Mouse (Mus musculus) limb, embryonic 11.5 days (tissue): ENCODE measurements around the gene Cdkn2d. TPM values are rescaled to one million over a fixed set of nuclear protein-coding genes. Genes with fewer than 3 reads are reported as not detected.

Source experiments
- ATAC-seq: fragments of 200-750 bp; cut with Nextera tagmentation; 2 replicates; pipeline ENCODE4 v1.8.0; 2017; ENCODE audit warnings: low read depth; ENCODE audit not compliant: insufficient number of reproducible peaks, low FRiP score, low TSS enrichment
- DNase-seq: peaks from one replicate; pipeline ENCODE4 v3.0.0-alpha.2; 2015; ENCODE audit warnings: low spot score
- H3K27ac ChIP-seq: fragments of 300-500 bp; sonication (generic); replicated peaks from 2 replicates; pipeline ENCODE4 v1.5.1; 2014; ENCODE audit warnings: low read depth, mild to moderate bottlenecking, low read length
- H3K27me3 ChIP-seq: fragments of 300-500 bp; sonication (generic); 2 replicates; pipeline ENCODE4 v1.6.1; 2014; ENCODE audit warnings: mild to moderate bottlenecking, low read length, mixed read lengths; ENCODE audit not compliant: control insufficient read depth, insufficient read depth
- H3K36me3 ChIP-seq: fragments of 300-500 bp; sonication (generic); 2 replicates; pipeline ENCODE4 v1.6.1; 2014; ENCODE audit warnings: mild to moderate bottlenecking, low read length, moderate library complexity, mixed read lengths; ENCODE audit not compliant: control insufficient read depth, insufficient read depth
- H3K4me1 ChIP-seq: fragments of 300-500 bp; sonication (generic); 2 replicates; pipeline ENCODE4 v1.6.1; 2014; ENCODE audit warnings: low read length, mixed read lengths; ENCODE audit not compliant: control insufficient read depth, insufficient read depth
- H3K4me2 ChIP-seq: fragments of 300-500 bp; sonication (generic); 2 replicates; pipeline ENCODE4 v1.6.1; 2014; ENCODE audit warnings: low read depth, mild to moderate bottlenecking, moderate library complexity; ENCODE audit not compliant: severe bottlenecking
- H3K4me3 ChIP-seq: fragments of 300-500 bp; sonication (generic); 2 replicates; pipeline ENCODE4 v1.5.1; 2014; ENCODE audit warnings: low read depth, low read length
- H3K9ac ChIP-seq: fragments of 300-500 bp; sonication (generic); 2 replicates; pipeline ENCODE4 v1.6.1; 2014; ENCODE audit warnings: mild to moderate bottlenecking, low read length
- H3K9me3 ChIP-seq: fragments of 300-500 bp; sonication (generic); 2 replicates; pipeline ENCODE4 v1.6.1; 2016; ENCODE audit warnings: low read length; ENCODE audit not compliant: control insufficient read depth
- WGBS: fragments of 180-500 bp; shearing (Covaris S2); extraction: QIAGEN DNeasy Blood & Tissue Kit; methylation state at CpG from one replicate; pipeline ENCODE4 v1.1.7; 2014; 5-methylcytosine and 5-hydroxymethylcytosine counted together
- polyA plus RNA-seq: library from polyadenylated mRNA; unstranded; fragments of >200 nt; fragmentation: Nextera tagmentation; extraction: Ambion mirVana; gene quantifications from 2 replicates; pipeline ENCODE4 v1.2.1, GENCODE M21; 2014

Cdkn2d gene
- polyA plus RNA-seq = 40.6 and 42.7 TPM in 2 replicates

DNA sequence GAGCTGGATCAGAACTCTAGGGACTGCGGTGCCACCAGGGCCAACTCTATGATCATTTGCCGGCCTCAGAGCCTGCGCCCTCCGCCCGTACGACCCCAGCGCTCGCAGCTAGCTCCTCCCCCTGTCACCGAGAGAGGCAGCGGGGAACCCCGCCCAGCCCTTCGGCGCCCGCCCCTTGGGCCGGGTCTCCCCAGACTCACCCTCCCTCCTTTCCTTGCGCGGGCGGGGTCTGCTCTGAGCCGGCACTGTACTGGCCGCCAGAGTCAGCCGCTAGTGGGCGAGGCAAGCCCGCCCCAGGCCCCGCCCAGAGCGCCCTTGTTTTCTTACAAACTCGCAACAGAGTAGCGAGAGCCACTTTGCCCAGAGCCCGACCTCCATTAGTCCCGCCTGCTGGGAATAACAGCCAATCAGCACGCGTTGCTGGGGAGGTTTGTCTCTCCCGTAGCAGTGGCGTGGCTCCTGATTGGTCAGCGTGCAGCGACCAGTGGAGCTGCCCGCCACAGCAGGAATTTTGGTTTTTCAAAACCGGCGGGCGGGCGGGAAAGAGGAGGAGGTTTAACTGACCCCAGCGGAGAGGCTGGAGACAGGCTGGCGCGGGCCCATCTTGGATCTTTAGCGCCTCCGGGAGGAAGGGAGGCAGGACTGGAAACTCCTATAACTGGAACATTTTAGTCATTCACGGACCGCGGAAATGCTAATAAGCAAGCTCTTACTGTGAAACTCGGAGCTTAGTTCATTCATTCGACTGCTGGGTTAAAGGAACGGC, at the start of gene Cdkn2d:
Cdkn2d (minus strand) TSS at position 386 of the 766 bp plus-strand sequence.
- Histone ChIP-seq H3K36me3 (no peaks in the 10 kb centered on the region), H3K9me3 (no peaks in the 10 kb centered on the region), H3K4me1 (peaks cover 12% of the 10 kb centered on the region), H3K4me3 (peak within 1 kb of the TSS; percentile 58), H3K27me3 (no peaks in the 10 kb centered on the region), H3K27ac (peak within 1 kb of the TSS; percentile 78), H3K4me2 (peak within 1 kb of the TSS; percentile 60), H3K9ac (peak within 1 kb of the TSS; percentile 63)
- DNase-seq (peak; percentile 100), ATAC-seq (peak; percentile 97)
- WGBS = under 1% methylated on average over 51 of the region's 51 CpGs

DNA sequence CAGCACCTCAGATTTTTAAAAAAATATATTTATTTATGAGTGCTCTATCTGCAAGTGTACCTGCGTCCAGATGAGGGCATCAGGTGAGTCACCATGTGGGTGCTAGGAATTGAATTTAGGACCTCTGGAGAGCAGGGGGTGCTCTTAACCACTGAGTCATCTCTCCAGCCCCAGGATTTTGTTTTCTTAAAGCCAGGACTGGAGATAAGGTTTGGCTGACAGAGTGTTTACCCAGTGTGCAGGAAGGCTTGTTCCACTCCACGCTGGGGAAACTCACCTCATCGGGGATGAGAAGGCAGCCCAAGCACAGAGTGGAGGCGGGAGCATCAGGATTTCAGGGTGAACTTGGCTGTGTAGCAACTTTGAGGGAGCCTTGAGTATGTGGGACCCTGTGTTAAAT, 49.2 kb upstream of the Cdkn2d start:
- WGBS = 92% methylated on average over 4 of the region's 4 CpGs
- no peaks in the 10 kb centered on the region for H3K9me3 ChIP-seq
- ATAC-seq (no peak), DNase-seq (no peak)
- H3K36me3 ChIP-seq = peaks cover 2% of the 10 kb centered on the region; the same call in 1 of the 2 replicates
- no peak overlapping the region for H3K27ac ChIP-seq
- H3K27me3 ChIP-seq = no peaks in the 10 kb centered on the region
- no peak overlapping the region for H3K9ac ChIP-seq
- H3K4me2 ChIP-seq = no peak overlapping the region
- H3K4me1 ChIP-seq = 0 out of 2 replicates have a peak, but pooled peaks cover 3% of the 10 kb centered on the region
- H3K4me3 ChIP-seq = no peak overlapping the region

DNA sequence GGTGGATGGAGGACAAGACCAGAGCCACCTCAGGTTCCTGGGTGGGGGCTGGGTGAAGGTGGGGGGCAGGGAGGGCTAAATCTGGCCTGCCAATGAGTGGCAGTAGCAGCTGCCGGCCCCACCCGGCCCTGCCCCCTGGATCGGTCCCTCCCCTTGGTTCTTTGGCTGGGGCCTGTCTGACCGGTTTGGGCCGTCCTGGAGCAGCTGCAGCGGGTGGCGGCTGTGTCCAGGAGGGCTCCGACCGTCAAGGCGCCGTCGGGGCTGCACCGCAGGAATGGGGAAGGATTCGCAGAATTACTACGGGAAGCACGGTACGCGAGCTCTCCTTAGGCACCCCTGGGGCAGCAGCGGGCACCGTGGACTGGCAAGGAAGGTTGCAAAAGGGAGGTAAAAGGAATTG, 46.4 kb upstream of the Cdkn2d start:
- peak; percentile 58; the same call in 1 of the 2 replicates for ATAC-seq
- Histone ChIP-seq H3K4me3 (no peak overlapping the region), H3K36me3 (peaks cover 2% of the 10 kb centered on the region; the same call in 1 of the 2 replicates), H3K27me3 (no peaks in the 10 kb centered on the region), H3K4me2 (no peak overlapping the region), H3K9ac (peak overlapping the region; percentile 34; the same call in 1 of the 2 replicates), H3K4me1 (peaks cover 8% of the 10 kb centered on the region), H3K9me3 (no peaks in the 10 kb centered on the region), H3K27ac (no peak overlapping the region)
- peak; percentile 46 for DNase-seq
- 15% methylated on average over 20 of the region's 20 CpGs for WGBS

DNA sequence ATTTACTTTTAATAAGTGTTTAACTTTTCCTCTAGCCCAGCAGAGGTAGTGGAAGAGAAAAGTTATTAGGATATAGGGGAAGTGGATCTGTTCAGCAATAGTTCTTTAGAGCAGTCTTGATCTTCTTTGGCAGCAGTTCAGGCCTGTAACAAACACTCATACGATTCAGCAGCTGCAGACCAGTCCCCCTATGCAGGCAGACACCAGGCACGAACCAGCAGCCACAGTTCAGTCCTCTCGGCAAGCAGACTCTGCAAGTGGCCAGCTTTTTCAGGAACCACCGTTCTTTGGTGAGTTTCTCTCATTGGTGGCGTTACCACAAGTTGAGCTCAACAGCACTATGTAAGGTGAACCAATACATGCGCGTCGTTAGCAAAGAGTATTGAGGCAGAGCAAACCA, 45.3 kb upstream of the Cdkn2d start:
- Histone ChIP-seq H3K36me3 (no peaks in the 10 kb centered on the region), H3K4me3 (no peak overlapping the region), H3K4me1 (peaks cover 9% of the 10 kb centered on the region), H3K9me3 (no peaks in the 10 kb centered on the region), H3K9ac (no peak overlapping the region), H3K4me2 (no peak overlapping the region), H3K27ac (no peak overlapping the region), H3K27me3 (no peaks in the 10 kb centered on the region)
- DNase-seq (no peak), ATAC-seq (no peak)
- 89% methylated on average over 8 of the region's 8 CpGs for WGBS

DNA sequence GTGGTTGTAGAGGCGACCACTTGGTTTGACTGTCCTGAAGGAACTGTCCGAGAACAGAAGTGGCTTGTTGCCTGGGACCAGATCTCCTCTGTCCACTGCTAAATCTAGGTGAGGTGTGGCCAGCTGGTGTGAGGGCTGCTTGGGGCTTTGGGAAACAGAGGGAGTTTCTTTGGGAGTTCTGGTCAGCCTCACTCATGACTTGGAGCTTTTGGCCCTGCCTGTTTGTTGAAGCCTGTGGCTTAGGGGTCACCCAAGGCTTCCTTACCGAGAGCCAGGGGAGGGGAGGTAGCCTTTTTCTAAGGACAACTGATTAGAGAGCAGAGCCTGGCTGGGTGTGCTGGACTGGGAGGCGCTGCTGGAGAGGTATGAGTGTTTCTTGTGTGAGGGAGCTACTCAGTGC, 44.2 kb upstream of the Cdkn2d start:
- Histone ChIP-seq H3K4me2 (no peak overlapping the region), H3K27ac (no peak overlapping the region), H3K27me3 (no peaks in the 10 kb centered on the region), H3K9ac (no peak overlapping the region), H3K4me3 (no peak overlapping the region), H3K36me3 (no peaks in the 10 kb centered on the region), H3K4me1 (peaks cover 9% of the 10 kb centered on the region), H3K9me3 (no peaks in the 10 kb centered on the region)
- 74% methylated on average over 4 of the region's 4 CpGs for whole genome bisulfite sequencing
- no peak for ATAC-seq
- no peak for DNase-seq

DNA sequence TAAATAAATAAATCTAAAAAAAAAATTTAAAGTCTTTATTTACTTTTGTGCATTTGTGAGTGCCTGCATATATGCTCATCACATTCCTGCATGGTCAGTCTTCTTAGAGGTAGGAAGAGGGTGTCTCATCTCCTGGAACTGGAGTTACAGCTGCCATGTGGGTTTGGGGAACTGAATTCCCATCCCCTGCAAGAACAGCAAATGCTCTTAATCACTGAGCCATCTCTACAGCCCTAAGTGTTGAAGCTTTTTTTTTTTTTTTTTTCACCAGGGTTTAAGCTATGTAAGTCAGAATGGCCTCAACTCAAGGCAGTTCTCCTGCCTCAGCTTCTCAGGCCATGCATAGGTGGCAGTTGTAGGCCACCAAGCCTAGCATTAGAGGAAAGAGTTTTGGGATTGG, 43.5 kb upstream of the Cdkn2d start:
- DNase-seq (no peak), ATAC-seq (no peak)
- no peaks in the 10 kb centered on the region for H3K36me3 ChIP-seq
- no peak overlapping the region for H3K27ac ChIP-seq
- H3K4me1 ChIP-seq = peaks cover 9% of the 10 kb centered on the region
- no peak overlapping the region for H3K9ac ChIP-seq
- no peak overlapping the region for H3K4me3 ChIP-seq
- H3K9me3 ChIP-seq = no peaks in the 10 kb centered on the region
- H3K4me2 ChIP-seq = no peak overlapping the region
- H3K27me3 ChIP-seq = no peaks in the 10 kb centered on the region

DNA sequence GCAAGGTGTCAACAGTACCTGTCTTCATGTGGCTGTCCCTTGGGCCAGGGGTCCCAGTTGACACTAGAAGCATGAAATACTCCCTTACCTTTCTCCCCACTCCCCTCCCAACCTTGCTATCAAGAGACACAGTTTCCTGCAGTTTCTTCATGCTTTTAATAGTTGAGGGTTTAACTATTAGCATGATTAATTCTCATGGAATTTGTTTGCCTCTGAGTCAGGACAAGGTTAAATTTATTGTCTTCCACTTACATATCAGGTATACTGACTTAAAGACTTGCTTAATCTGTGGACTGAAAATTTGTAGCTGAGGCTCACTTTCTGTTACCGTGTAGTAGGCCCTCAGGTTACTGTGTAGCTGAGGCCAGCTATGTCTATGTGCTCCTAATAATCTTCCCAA, 42.3 kb upstream of the Cdkn2d start:
- Histone ChIP-seq H3K27me3 (no peaks in the 10 kb centered on the region), H3K4me3 (no peak overlapping the region), H3K27ac (no peak overlapping the region), H3K4me1 (peaks cover 9% of the 10 kb centered on the region), H3K36me3 (no peaks in the 10 kb centered on the region), H3K9ac (no peak overlapping the region), H3K9me3 (no peaks in the 10 kb centered on the region), H3K4me2 (no peak overlapping the region)
- WGBS = 91% methylated on average over 1 of the region's 1 CpGs
- ATAC-seq = no peak
- no peak for DNase-seq

DNA sequence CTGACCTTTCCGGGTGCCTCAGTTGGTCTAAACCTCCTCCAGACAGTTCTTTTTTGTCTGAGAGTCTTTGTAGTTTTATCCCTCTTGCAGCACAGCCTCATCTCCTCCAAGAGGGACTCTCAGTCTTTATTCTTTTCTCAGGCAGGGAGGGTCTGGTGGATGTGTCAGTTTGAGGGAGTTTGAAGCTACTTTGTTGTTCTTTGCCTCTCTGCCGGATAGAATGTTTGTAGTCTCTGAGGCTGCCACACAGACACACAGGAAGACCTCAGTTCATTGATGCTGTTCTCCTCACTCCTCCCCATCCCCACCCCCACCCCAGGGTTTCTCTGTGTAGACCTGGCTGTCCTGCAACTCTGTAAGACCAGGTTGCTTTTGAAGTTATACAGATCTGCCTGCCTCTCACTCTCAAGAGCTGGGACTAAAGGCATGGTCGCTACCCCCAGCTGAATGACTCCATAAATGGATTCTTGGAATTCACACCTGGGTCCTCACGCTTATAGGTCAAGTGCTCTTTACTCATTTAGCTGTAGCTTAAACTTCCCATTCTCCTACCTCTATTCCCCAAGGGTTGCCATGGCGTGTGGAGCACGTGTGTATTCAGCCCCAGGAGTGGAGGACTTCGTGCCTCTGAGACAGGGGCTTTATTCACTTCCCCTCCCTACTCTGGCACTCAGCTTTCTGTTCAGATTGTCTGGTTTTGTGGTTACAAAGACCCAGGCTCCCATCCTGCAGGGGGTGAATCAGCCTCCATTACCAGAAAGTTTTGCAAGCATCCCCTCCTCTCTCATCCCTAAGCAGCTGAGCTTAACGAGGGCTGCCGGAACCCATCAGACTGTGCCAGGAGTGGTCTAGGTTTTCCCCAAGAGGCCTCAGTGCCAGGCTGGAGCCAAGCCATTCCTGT, 41.2 kb upstream of the Cdkn2d start:
- Histone ChIP-seq H3K4me1 (peaks cover 6% of the 10 kb centered on the region), H3K4me2 (no peak overlapping the region), H3K36me3 (no peaks in the 10 kb centered on the region), H3K27me3 (no peaks in the 10 kb centered on the region), H3K9ac (no peak overlapping the region), H3K4me3 (no peak overlapping the region), H3K9me3 (no peaks in the 10 kb centered on the region), H3K27ac (no peak overlapping the region; the same call in 1 of the 2 replicates)
- ATAC-seq (no peak), DNase-seq (no peak)
- 46% methylated on average over 9 of the region's 9 CpGs for WGBS
